Mouse (Mus musculus): ENCODE data around the gene Nos1ap. TPM values are rescaled to one million over a fixed set of nuclear protein-coding genes. Genes with fewer than 3 reads are reported as not detected.

Nos1ap gene
- polyA plus RNA-seq, 1 experiment = 2.3 TPM

GRCm38 (mm10) chr1:170489450-170489849 lies 100.2 kb downstream of the Nos1ap start:
- H3K4me1 ChIP-seq (ENCODE audit: control insufficient read depth, insufficient read depth, insufficient read length, low read length) = no peaks in the 10 kb centered on the region
- H3K4me3 ChIP-seq (ENCODE audit: insufficient read depth, low read depth, low read length) = no peak overlapping the region
- no peak overlapping the region for H3K27ac ChIP-seq (replicated peaks; ENCODE audit: low read depth, low read length)

DNA sequence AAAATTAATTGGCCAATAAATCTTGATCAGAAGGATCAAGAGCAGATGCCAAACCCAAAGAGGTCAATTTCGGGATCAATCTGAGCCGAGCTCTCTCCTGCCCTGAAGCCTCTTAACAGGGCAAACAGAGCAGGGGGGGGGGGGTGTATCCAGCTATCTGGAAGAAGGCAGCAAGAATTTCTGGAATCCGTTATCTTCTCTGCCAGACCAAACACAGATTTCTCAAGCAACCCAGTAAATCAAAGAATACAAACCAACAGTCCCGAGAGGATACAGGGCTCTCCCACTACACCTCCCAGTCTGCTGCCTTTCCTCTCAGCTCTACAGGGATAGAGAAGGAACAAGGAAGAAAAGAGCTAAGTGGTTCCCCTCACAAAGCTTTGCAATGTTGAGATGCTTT lies 104.5 kb downstream of the Nos1ap start:
- H3K4me3 ChIP-seq (ENCODE audit: insufficient read depth, low read depth, low read length) = no peak overlapping the region
- peaks cover 5% of the 10 kb centered on the region; the same call in 1 of the 2 replicates for H3K4me1 ChIP-seq (ENCODE audit: control insufficient read depth, insufficient read depth, insufficient read length, low read length)
- H3K27ac ChIP-seq (replicated peaks; ENCODE audit: low read depth, low read length) = no peak overlapping the region

- no peak overlapping the region for H3K4me3 ChIP-seq (ENCODE audit: insufficient read depth, low read depth, low read length)
- peaks cover 9% of the 10 kb centered on the region for H3K4me1 ChIP-seq (ENCODE audit: control insufficient read depth, insufficient read depth, insufficient read length, low read length)
- no peak overlapping the region for H3K27ac ChIP-seq (replicated peaks; ENCODE audit: low read depth, low read length)
Measured at GRCm38 (mm10) chr1:170482236-170482905, 107.3 kb downstream of the Nos1ap start.

GRCm38 (mm10) chr1:170481093-170481492 lies 108.6 kb downstream of the Nos1ap start:
- Histone ChIP-seq H3K4me3 (ENCODE audit: insufficient read depth, low read depth, low read length) (no peak overlapping the region), H3K27ac (replicated peaks; ENCODE audit: low read depth, low read length) (no peak overlapping the region), H3K4me1 (ENCODE audit: control insufficient read depth, insufficient read depth, insufficient read length, low read length) (peaks cover 9% of the 10 kb centered on the region)

GRCm38 (mm10) chr1:170479458-170479798 lies 110.2 kb downstream of the Nos1ap start:
- H3K4me1 ChIP-seq (ENCODE audit: control insufficient read depth, insufficient read depth, insufficient read length, low read length) = peaks cover 9% of the 10 kb centered on the region
- H3K27ac ChIP-seq (replicated peaks; ENCODE audit: low read depth, low read length) = no peak overlapping the region
- no peak overlapping the region for H3K4me3 ChIP-seq (ENCODE audit: insufficient read depth, low read depth, low read length)

DNA sequence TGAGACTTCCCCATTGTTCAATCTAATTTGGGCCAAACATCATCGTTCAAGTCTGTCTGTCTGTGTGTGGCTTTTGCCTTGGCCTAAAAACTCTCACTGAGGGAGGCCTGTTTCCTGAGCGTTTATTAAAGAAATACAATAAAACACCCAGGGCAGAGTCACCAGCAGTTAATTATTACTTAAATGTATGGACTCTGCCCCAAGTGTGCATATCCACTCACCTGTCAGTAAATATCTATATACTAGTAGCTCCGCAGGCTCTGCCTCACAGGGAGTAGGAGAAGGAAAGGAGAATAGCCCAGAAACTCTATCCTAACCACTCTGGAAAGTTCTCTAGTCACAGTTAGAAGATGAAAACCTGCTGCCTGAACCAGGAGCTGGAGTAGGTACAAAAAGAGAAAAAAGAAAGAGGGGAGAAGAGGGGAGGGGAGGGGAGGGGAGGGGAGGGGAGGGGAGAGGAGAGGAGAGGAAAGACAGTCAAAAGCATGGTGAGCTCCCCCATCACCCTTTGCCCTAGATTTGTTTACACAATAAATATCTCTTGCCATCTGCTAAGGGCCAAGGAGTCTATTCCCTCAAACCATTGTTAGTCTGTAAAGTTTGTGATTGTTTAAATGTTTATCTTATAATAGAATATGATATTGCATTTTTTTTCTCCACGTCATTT lies 110.7 kb downstream of the Nos1ap start:
- Histone ChIP-seq H3K27ac (replicated peaks; ENCODE audit: low read depth, low read length) (no peak overlapping the region), H3K4me1 (ENCODE audit: control insufficient read depth, insufficient read depth, insufficient read length, low read length) (peaks cover 9% of the 10 kb centered on the region), H3K4me3 (ENCODE audit: insufficient read depth, low read depth, low read length) (no peak overlapping the region)

GRCm38 (mm10) chr1:170477636-170478600 lies 111.7 kb downstream of the Nos1ap start:
- H3K4me3 ChIP-seq (ENCODE audit: insufficient read depth, low read depth, low read length) = no peak overlapping the region
- peaks cover 9% of the 10 kb centered on the region for H3K4me1 ChIP-seq (ENCODE audit: control insufficient read depth, insufficient read depth, insufficient read length, low read length)
- H3K27ac ChIP-seq (replicated peaks; ENCODE audit: low read depth, low read length) = no peak overlapping the region; the same call in 1 of the 2 replicates

DNA sequence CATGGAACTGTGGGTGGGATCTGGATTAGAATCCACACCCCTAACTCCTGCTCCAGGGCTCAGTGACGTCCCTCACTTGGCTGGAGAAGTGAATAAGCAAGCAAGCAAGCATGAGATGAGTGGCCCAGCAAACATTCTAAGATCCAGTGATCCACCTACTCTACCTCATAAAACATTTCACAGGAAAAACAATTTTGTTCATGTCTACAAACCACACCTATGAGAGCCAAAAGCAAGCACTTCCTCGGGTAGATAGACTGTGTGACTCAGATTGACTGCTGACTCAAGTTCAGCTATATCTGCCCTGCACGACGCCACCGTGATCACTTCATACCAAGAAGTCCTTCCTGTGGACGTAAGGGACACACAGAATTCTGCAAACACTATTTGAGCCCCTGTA lies 116.2 kb downstream of the Nos1ap start:
- Histone ChIP-seq H3K4me1 (ENCODE audit: control insufficient read depth, insufficient read depth, insufficient read length, low read length) (no peaks in the 10 kb centered on the region), H3K4me3 (ENCODE audit: insufficient read depth, low read depth, low read length) (no peak overlapping the region), H3K27ac (replicated peaks; ENCODE audit: low read depth, low read length) (no peak overlapping the region)

- no peaks in the 10 kb centered on the region for H3K4me1 ChIP-seq (ENCODE audit: control insufficient read depth, insufficient read depth, insufficient read length, low read length)
- no peak overlapping the region for H3K27ac ChIP-seq (replicated peaks; ENCODE audit: low read depth, low read length)
- H3K4me3 ChIP-seq (ENCODE audit: insufficient read depth, low read depth, low read length) = no peak overlapping the region
Measured at GRCm38 (mm10) chr1:170472861-170473260, 116.8 kb downstream of the Nos1ap start.

- no peaks in the 10 kb centered on the region; the same call in 1 of the 2 replicates for H3K4me1 ChIP-seq (ENCODE audit: control insufficient read depth, insufficient read depth, insufficient read length, low read length)
- H3K4me3 ChIP-seq (ENCODE audit: insufficient read depth, low read depth, low read length) = no peak overlapping the region
- H3K27ac ChIP-seq (replicated peaks; ENCODE audit: low read depth, low read length) = no peak overlapping the region
Measured at GRCm38 (mm10) chr1:170466099-170467009, 123.3 kb downstream of the Nos1ap start.

- Histone ChIP-seq H3K4me3 (ENCODE audit: insufficient read depth, low read depth, low read length) (no peak overlapping the region), H3K27ac (replicated peaks; ENCODE audit: low read depth, low read length) (no peak overlapping the region), H3K4me1 (ENCODE audit: control insufficient read depth, insufficient read depth, insufficient read length, low read length) (no peaks in the 10 kb centered on the region; the same call in 1 of the 2 replicates)
Measured at GRCm38 (mm10) chr1:170462140-170462539, 127.5 kb downstream of the Nos1ap start.

- H3K4me1 ChIP-seq (ENCODE audit: control insufficient read depth, insufficient read depth, insufficient read length, low read length) = no peaks in the 10 kb centered on the region
- no peak overlapping the region for H3K27ac ChIP-seq (replicated peaks; ENCODE audit: low read depth, low read length)
- no peak overlapping the region for H3K4me3 ChIP-seq (ENCODE audit: insufficient read depth, low read depth, low read length)
Measured at GRCm38 (mm10) chr1:170459896-170460602, 129.6 kb downstream of the Nos1ap start.

DNA sequence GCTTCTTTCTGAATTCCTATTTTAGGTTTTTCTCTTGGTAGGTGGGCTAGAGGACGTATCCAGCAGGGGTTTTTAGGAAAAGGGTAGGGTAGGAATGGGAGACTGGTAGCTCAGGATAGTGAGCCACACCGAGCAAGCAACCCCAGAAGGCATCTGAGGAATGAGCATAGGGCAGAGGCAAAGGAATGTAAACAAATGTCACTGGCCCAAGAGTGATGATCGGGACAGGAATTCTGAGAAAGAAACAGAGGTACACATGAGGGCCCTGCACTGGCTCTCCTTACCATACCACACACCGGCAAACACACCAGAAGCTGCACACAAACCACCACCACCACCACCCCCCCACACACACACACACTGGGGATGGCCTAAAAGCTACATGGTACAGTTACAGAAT lies 132.0 kb downstream of the Nos1ap start:
- no peaks in the 10 kb centered on the region for H3K4me1 ChIP-seq (ENCODE audit: control insufficient read depth, insufficient read depth, insufficient read length, low read length)
- no peak overlapping the region for H3K27ac ChIP-seq (replicated peaks; ENCODE audit: low read depth, low read length)
- H3K4me3 ChIP-seq (ENCODE audit: insufficient read depth, low read depth, low read length) = no peak overlapping the region

Data from brown adipose tissue, adult 24 weeks (tissue).